Mouse (Mus musculus): ENCODE data around the gene Ctc1. TPM values are rescaled to one million over a fixed set of nuclear protein-coding genes. Genes with fewer than 3 reads are reported as not detected.

The Ctc1 gene
- total RNA-seq (2017), result 21.9 and 40.1 TPM in 2 replicates

GRCm38 (mm10) chr11:69015644-69016441 is at the start of gene Ctc1:
TSS of gene Ctc1 (plus strand) at chr11:69015911.
- ATAC-seq (replicated peaks in 1 of 2; ENCODE audit: insufficient read depth in 1 of 2, low FRiP score in 2 of 2, low TSS enrichment in 1 of 2, low read depth in 1 of 2, poor library complexity in 2 of 2, severe bottlenecking in 2 of 2), result peak; percentile 96

DNA sequence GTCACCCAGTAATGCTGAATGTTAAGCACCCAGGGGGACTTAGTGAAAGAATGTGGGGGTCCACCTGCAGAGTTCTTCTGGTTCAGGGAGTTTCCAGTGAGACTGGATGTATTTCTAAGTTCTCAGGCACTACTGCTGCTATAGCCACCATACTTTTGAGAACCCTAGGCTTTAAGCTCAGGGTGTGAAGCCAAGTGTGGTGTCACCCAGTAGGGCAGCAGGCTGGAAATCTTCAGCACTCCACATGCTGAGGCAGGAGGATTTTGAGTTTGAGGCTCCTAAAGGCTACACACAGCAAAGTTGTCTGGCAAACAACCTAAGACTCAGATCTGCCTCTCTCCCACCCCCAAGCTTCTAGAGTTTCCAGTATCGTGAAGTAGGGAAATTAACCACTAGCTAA is 49.2 kb upstream of the Ctc1 start:
- ATAC-seq (replicated peaks in 1 of 2; ENCODE audit: insufficient read depth in 1 of 2, low FRiP score in 2 of 2, low TSS enrichment in 1 of 2, low read depth in 1 of 2, poor library complexity in 2 of 2, severe bottlenecking in 2 of 2), result no peak

DNA sequence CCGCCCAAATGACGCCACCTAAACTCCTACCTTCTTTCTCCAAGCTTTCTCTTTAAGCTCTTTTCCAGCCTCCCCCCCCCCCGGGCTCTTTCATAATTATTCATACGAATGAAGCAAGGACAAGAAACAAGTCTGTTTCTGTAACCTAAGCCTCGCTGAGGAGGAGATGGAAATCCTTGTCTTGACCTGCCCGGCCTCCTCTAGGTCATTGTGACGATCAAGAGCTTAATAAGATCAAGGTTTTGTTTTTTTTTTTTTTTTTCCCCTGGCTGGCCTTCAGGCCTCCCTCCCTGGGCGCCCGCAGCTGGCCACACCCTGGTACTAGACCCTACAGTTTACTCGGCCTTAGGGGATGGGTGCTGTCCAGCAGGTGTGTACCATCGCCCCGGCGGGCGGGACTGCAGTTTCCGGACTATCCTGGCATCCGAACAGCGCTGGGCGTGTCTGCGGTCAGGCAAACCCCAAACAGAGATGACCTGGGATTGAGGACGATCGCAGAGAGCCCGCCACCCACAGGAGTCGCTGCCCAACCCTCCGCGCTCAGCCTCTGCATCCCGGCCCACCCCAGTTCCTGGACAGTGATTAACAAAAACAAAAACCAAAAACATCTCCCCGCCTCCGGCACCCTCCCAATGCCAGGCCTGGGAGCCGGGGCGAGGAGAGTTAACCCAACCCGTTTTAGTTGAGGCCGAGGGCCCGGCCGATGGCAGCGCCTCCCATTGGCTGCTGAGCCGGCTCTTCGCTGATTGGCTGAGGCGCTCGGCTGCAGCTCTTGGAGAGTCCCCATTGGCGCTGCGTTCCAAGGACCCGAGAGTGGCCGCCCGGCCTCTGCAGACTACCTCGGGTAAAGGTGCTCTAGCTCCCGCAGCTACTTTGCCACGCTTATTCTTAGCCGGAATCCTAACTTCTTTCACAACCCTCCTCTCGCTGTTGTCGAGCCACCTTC is 48.1 kb upstream of the Ctc1 start, which contains the start of gene Slc25a35:
Gene Slc25a35 (plus strand): TSS at position 795 of the 946 bp plus-strand sequence.
- ATAC-seq (replicated peaks in 1 of 2; ENCODE audit: insufficient read depth in 1 of 2, low FRiP score in 2 of 2, low TSS enrichment in 1 of 2, low read depth in 1 of 2, poor library complexity in 2 of 2, severe bottlenecking in 2 of 2), result peak; percentile 94 to 96

DNA sequence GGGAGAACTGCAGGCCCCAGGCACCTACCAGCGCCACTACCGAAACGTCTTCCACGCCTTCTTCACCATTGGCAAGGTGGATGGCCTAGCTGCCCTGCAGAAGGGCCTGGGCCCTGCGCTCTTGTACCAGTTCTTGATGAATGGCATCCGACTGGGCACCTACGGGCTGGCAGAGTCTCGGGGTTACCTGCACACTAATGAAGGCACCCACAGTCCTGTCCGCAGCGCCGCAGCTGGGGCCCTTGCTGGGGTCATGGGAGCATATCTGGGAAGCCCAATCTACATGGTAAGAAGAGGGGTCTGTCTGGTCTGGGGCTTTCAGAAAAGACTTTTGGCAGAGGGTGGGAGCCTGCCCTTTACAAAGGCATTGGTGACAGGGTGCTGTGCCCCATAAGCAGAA is 47.0 kb upstream of the Ctc1 start:
- ATAC-seq (replicated peaks in 1 of 2; ENCODE audit: insufficient read depth in 1 of 2, low FRiP score in 2 of 2, low TSS enrichment in 1 of 2, low read depth in 1 of 2, poor library complexity in 2 of 2, severe bottlenecking in 2 of 2), result no peak

GRCm38 (mm10) chr11:68970232-68970631 is 45.5 kb upstream of the Ctc1 start:
- no peak for ATAC-seq (replicated peaks in 1 of 2; ENCODE audit: insufficient read depth in 1 of 2, low FRiP score in 2 of 2, low TSS enrichment in 1 of 2, low read depth in 1 of 2, poor library complexity in 2 of 2, severe bottlenecking in 2 of 2)

DNA sequence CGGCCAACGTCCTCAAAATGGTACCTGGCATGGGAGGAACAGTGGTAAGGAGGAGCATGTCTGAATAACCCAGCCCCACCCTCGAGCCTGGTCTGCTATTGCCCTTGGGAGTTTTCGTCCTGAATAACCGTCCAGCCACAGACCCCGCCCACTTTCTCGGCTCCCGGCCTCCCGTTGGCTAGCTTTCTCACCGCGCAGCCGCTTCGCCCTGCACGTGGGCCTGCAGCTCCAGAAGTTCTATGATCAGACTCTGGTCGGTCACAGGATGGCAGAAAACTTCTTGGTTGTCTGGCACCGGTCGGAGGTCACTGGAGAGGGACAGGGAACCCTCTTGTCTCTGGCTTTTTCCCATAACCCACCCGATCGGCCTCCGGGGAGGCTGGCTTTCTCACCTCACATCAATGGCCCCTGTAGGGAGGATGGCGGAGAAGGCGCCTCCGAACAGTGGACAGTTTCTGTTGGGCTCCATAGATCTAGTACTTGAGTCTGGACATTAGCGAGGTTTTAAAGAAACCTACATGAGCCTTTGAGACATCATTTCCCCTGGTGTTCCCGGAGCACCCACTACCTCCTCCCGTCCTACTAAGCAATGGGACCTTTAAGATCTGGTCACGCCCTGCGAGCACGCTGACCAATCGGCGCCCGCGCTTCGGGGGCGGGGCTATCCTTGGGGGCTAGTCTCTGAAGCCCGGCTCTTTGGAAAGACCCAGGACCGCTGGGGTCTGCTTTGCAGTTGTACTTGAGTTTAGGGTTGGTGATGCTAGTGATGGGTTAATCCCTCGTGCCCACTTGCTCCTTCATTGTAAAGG is 42.3 kb upstream of the Ctc1 start:
- peak; percentile 91 to 93 for ATAC-seq (replicated peaks in 1 of 2; ENCODE audit: insufficient read depth in 1 of 2, low FRiP score in 2 of 2, low TSS enrichment in 1 of 2, low read depth in 1 of 2, poor library complexity in 2 of 2, severe bottlenecking in 2 of 2)

DNA sequence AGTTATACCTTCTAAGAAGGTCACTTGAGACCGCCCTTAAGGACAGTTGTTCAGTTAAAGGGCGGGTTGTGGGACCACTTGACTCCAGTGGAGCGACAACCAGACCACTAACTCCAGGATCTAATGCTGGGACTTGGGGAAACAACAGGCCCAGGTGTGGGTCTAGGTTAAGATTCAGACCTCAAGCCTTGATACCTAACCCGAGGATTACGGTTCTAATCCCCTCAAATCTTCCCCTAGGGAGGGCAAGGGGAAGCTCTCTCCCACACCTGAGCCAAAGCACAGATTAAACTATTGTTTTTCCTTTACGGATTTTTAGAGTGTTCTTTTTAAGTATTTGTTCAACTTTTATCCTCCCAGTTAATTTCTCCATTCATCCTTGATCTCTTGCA is 41.7 kb upstream of the Ctc1 start:
- ATAC-seq (replicated peaks in 1 of 2; ENCODE audit: insufficient read depth in 1 of 2, low FRiP score in 2 of 2, low TSS enrichment in 1 of 2, low read depth in 1 of 2, poor library complexity in 2 of 2, severe bottlenecking in 2 of 2), result no peak

GRCm38 (mm10) chr11:68975085-68975484 is 40.6 kb upstream of the Ctc1 start, which contains the start of gene Rangrf:
TSS of gene Rangrf (minus strand) at chr11:68975185.
- ATAC-seq (replicated peaks in 1 of 2; ENCODE audit: insufficient read depth in 1 of 2, low FRiP score in 2 of 2, low TSS enrichment in 1 of 2, low read depth in 1 of 2, poor library complexity in 2 of 2, severe bottlenecking in 2 of 2), result no peak

GRCm38 (mm10) chr11:68975601-68976000 is 40.1 kb upstream of the Ctc1 start:
- ATAC-seq (replicated peaks in 1 of 2; ENCODE audit: insufficient read depth in 1 of 2, low FRiP score in 2 of 2, low TSS enrichment in 1 of 2, low read depth in 1 of 2, poor library complexity in 2 of 2, severe bottlenecking in 2 of 2), result no peak

DNA sequence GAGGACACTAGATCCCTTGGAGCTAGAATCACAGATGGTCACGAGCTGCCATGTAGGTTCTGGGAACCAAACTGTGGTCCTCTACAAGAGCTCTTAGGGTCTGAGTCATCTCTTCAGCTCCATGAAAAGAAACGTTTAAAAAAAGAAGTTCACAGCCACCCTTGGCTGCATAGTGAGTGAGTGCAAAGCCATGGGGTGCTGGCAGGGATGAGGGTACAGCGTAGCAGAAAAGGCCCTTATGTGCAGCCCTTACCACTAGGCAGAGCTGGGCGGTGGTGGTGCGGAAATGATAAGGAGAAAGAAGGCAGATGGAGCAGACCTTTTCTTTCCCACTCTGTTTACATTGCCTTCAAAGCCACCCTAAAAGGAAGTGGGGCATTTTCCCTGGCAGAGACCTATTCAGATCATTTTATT is 36.4 kb upstream of the Ctc1 start:
- ATAC-seq (replicated peaks in 1 of 2; ENCODE audit: insufficient read depth in 1 of 2, low FRiP score in 2 of 2, low TSS enrichment in 1 of 2, low read depth in 1 of 2, poor library complexity in 2 of 2, severe bottlenecking in 2 of 2), result peak; percentile 76 to 78

- no peak for ATAC-seq (replicated peaks in 1 of 2; ENCODE audit: insufficient read depth in 1 of 2, low FRiP score in 2 of 2, low TSS enrichment in 1 of 2, low read depth in 1 of 2, poor library complexity in 2 of 2, severe bottlenecking in 2 of 2)
These were observed 34.8 kb upstream of the Ctc1 start for GRCm38 (mm10) chr11:68980919-68981318.

DNA sequence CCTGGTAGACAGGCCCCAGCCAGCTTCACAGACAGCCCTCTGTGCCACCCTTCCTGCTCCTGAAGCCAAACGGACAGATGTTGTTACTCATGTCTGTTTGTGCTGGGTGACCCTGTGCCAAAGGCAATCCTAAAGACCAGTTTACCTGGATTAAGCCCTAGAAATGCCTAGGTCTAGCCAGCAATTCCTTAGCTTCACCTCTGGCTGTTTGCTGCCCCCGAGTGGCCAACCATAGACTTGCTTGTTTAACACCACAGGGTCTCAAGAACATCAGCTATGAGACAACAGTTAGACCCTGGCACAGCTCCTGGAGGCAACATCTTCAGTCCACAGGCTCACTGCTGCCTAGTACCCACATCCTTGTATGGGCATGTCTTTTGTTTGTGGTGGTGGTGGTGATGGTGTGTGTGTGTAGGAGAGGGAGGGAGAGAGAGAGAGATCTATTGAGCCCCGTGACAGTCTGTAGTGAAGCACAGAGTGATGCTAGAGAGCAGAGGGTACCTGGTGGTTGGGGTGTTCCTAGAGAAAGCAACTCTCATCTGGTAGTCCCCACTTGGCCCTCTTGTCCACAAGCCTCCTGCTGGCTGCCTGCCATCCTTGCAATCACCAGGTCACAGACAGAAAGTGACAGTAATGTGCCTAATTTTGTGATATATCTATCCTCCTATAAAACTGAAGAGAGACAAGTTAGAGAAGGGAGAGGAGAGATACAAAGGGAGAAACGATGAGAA is 32.9 kb upstream of the Ctc1 start:
- ATAC-seq (replicated peaks in 1 of 2; ENCODE audit: insufficient read depth in 1 of 2, low FRiP score in 2 of 2, low TSS enrichment in 1 of 2, low read depth in 1 of 2, poor library complexity in 2 of 2, severe bottlenecking in 2 of 2), result peak; percentile 77 to 79

DNA sequence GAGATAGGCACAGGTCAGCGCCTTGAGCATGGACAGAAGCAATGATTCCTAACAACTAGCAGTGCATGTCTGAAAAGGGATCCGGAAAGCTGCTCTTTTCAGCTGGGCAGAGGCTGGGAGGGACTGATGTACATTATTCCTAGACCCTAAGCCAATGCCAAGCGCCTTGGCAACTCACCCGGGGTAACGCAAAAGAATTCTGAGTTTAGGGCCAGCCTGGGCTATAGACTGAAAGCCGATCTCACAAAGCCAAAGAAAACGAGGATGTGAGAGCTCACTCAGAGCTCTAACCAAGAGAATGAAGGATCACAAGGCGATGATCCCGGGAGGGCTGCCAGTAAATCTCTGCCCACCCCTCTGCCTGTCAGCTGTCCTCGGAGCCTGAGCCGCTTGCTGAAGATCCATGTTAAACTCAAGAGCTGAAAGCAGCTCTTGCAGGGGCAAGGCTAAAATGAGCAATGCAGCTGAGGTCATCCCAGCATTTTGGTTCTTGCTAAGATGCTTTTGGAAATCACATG is 28.3 kb upstream of the Ctc1 start:
- no peak for ATAC-seq (replicated peaks in 1 of 2; ENCODE audit: insufficient read depth in 1 of 2, low FRiP score in 2 of 2, low TSS enrichment in 1 of 2, low read depth in 1 of 2, poor library complexity in 2 of 2, severe bottlenecking in 2 of 2)

DNA sequence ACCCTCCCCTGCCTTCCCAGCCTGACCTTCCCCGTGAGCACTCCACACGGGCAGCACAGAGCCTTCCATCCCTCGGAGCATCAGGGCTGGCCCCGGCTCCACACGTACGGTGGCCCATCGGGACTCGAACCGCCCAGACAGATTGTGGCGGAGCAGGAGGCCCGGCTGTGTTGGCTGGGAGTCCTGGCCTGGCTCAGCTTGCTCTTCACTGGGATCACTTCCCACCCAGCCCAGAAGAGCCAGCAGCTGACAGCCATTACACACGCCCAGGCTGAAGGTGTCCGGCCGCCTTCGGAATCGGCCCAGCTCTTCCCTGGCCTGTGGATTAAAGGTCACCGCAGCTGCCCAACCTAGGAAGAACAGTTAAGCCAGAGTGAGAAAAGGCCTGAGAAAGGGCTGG is 27.4 kb upstream of the Ctc1 start:
- ATAC-seq (replicated peaks in 1 of 2; ENCODE audit: insufficient read depth in 1 of 2, low FRiP score in 2 of 2, low TSS enrichment in 1 of 2, low read depth in 1 of 2, poor library complexity in 2 of 2, severe bottlenecking in 2 of 2), result no peak

DNA sequence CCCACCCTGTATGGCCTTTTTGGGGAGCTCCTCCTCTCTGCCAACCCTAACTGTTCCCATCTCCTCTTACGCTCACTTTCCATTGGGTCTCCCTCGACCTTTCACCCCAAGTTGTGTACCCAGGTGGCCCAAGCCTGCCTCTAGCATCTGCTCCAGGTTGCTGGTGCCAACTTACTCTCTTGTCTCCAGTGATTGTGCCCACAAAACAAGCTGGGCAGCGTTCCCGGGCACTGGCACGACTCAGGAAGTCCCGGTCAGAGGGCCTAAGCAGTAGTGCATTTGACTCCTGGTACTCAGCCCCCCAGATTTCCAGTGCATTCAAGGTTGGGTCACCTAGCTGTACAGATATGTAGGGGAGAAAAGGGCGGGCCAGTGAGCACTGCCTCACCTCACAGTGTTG is 22.6 kb upstream of the Ctc1 start:
- no peak for ATAC-seq (replicated peaks in 1 of 2; ENCODE audit: insufficient read depth in 1 of 2, low FRiP score in 2 of 2, low TSS enrichment in 1 of 2, low read depth in 1 of 2, poor library complexity in 2 of 2, severe bottlenecking in 2 of 2)

DNA sequence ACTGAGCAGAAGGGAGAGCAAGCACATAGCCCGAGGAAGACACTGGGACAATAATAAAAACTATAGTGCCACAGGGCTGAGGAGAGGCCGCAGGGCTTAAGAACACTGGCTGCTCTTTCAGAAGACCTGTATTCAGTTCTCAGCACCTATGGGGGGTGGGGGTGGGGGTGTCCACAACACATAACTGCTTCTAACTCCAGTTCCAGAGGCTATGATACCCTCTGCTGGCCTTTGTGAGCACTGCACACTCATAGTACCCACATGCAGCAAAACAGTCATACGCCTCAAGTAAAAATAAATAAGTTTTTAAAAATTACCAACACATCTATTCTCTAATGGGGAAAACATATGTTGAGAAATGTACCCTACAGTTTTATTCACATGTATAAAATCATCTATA is 21.3 kb upstream of the Ctc1 start:
- ATAC-seq (replicated peaks in 1 of 2; ENCODE audit: insufficient read depth in 1 of 2, low FRiP score in 2 of 2, low TSS enrichment in 1 of 2, low read depth in 1 of 2, poor library complexity in 2 of 2, severe bottlenecking in 2 of 2), result no peak

- no peak for ATAC-seq (replicated peaks in 1 of 2; ENCODE audit: insufficient read depth in 1 of 2, low FRiP score in 2 of 2, low TSS enrichment in 1 of 2, low read depth in 1 of 2, poor library complexity in 2 of 2, severe bottlenecking in 2 of 2)
These were observed 18.6 kb upstream of the Ctc1 start for GRCm38 (mm10) chr11:68997080-68997479.
